Comparison of ENCODE assay signal across 16 mouse cellular contexts in genomic region chr1:70529771-70530170, GRCm38 (mm10).
DNase-seq lines count a peak whose midpoint lies in the region; ATAC-seq and TF ChIP-seq lines count a peak whose summit lies in the region.
"Had no signal": no experiment of that assay in that cellular context is flagged by ENCODE, and none has a peak within 500 bp of the region (broad histone marks: within the 10 kb centered on the region; RNA-seq: fewer than 3 reads in every experiment).

No protein-coding gene starts in this region.

- no peaks in the 10 kb centered on the region for H3K9me3 ChIP-seq in heart, embryonic 12.5 days (replicated peaks)
- no peaks in the 10 kb centered on the region for H3K9me3 ChIP-seq in heart, embryonic 13.5 days
- H3K9me3 ChIP-seq in forebrain, embryonic 13.5 days (replicated peaks), result no peaks in the 10 kb centered on the region
- H3K9me3 ChIP-seq: limb, embryonic 15.5 days; neural tube, embryonic 12.5 days had no signal

- no peak overlapping the region for H3K4me3 ChIP-seq in heart, adult 2 months
- no peak overlapping the region for H3K4me3 ChIP-seq in heart, embryonic 12.5 days
- H3K4me3 ChIP-seq in heart, embryonic 13.5 days, result no peak overlapping the region
- no peak overlapping the region for H3K4me3 ChIP-seq in forebrain, embryonic 13.5 days
- H3K4me3 ChIP-seq: limb, embryonic 15.5 days; neural tube, embryonic 12.5 days had no signal

- H3K27me3 ChIP-seq in heart, adult 2 months (ENCODE audit: control insufficient read depth, insufficient read depth, low read length), result no peaks in the 10 kb centered on the region
- H3K27me3 ChIP-seq in heart, embryonic 12.5 days (replicated peaks), result no peaks in the 10 kb centered on the region
- no peaks in the 10 kb centered on the region for H3K27me3 ChIP-seq in heart, embryonic 13.5 days (replicated peaks)
- no peaks in the 10 kb centered on the region for H3K27me3 ChIP-seq in forebrain, embryonic 13.5 days
- H3K27me3 ChIP-seq: limb, embryonic 15.5 days; neural tube, embryonic 12.5 days had no signal

- no peak overlapping the region for H3K4me2 ChIP-seq in heart, embryonic 12.5 days
- no peak overlapping the region for H3K4me2 ChIP-seq in heart, embryonic 13.5 days
- no peak overlapping the region for H3K4me2 ChIP-seq in forebrain, embryonic 13.5 days
- H3K4me2 ChIP-seq: limb, embryonic 15.5 days; neural tube, embryonic 12.5 days had no signal

- intact Hi-C loops in heart, adult 2 months (cut with DNase I), result no loop called here
- intact Hi-C loops in left cerebral cortex, postnatal 14 days (cut with DNase I), result no loop called here

- no peak for TF ChIP-seq POLR2A in heart, adult 2 months (IDR thresholded peaks at IDR 0.05; ENCODE audit: insufficient read depth, low read depth, low read length)

- TF ChIP-seq CTCF in heart, adult 2 months (IDR thresholded peaks at IDR 0.05), result peak; percentile 15; the same call in 1 of the 2 replicates

- no peak for TF ChIP-seq EP300 in heart, adult 2 months (IDR thresholded peaks at IDR 0.05; ENCODE audit: insufficient read depth, low read depth, low read length)

- H3K4me1 ChIP-seq in heart, adult 2 months (ENCODE audit: control insufficient read depth, insufficient read depth, low read length), result no peaks in the 10 kb centered on the region
- 0 out of 2 replicates have a peak, but pooled peaks cover 3% of the 10 kb centered on the region for H3K4me1 ChIP-seq in heart, embryonic 12.5 days (replicated peaks)
- H3K4me1 ChIP-seq in heart, embryonic 13.5 days, result peaks cover 13% of the 10 kb centered on the region
- H3K4me1 ChIP-seq in forebrain, embryonic 13.5 days, result peaks cover 10% of the 10 kb centered on the region; the same call in 1 of the 2 replicates
- H3K4me1 ChIP-seq: limb, embryonic 15.5 days; neural tube, embryonic 12.5 days had no signal

- 52% methylated on average over 2 of the region's 2 CpGs for WGBS in heart, adult 2 months
- 56% methylated on average over 2 of the region's 2 CpGs for WGBS in heart, embryonic 12.5 days
- WGBS in heart, embryonic 13.5 days, result 50% methylated on average over 2 of the region's 2 CpGs
- 93% methylated on average over 2 of the region's 2 CpGs for WGBS in forebrain, embryonic 13.5 days

- no peak overlapping the region for H3K9ac ChIP-seq in heart, adult 2 months (ENCODE audit: low read depth, low read length)
- no peak overlapping the region for H3K9ac ChIP-seq in heart, embryonic 12.5 days
- no peak overlapping the region for H3K9ac ChIP-seq in heart, embryonic 13.5 days
- no peak overlapping the region for H3K9ac ChIP-seq in forebrain, embryonic 13.5 days
- H3K9ac ChIP-seq: limb, embryonic 15.5 days; liver, postnatal 0 days; neural tube, embryonic 12.5 days had no signal

- DNase-seq in cerebellum, postnatal 14 days, result peak; percentile 37 to 43
- DNase-seq in cerebellum, adult 9-11 months, result no peak
- DNase-seq in heart, adult 2 months, result peak; percentile 26 to 36
- peak; percentile 3 to 6 for DNase-seq in left cerebral cortex, postnatal 14 days (ENCODE audit: low spot score in 2 of 2)
- DNase-seq: kidney, adult 11 months; kidney, postnatal 10 days; liver, postnatal 0 days; lung, postnatal 14 days; thymus, adult 18-20 months had no signal

- no peaks in the 10 kb centered on the region for H3K79me2 ChIP-seq in heart, adult 2 months (replicated peaks; ENCODE audit: control insufficient read depth, insufficient read depth, low read length)

- ATAC-seq in heart, embryonic 12.5 days (ENCODE audit: insufficient number of reproducible peaks, low FRiP score), result no peak
- ATAC-seq in heart, embryonic 13.5 days (ENCODE audit: extremely low read depth, insufficient number of reproducible peaks, low FRiP score, low TSS enrichment), result no peak
- no peak for ATAC-seq in forebrain, embryonic 13.5 days
- no peak for ATAC-seq in monocyte, adult 5-6 weeks (replicated peaks; ENCODE audit: insufficient number of reproducible peaks, low FRiP score, low TSS enrichment, poor library complexity, severe bottlenecking)
- ATAC-seq: hindbrain, postnatal 0 days; liver, postnatal 0 days had no signal

- no peak overlapping the region for H3K27ac ChIP-seq in heart, adult 2 months
- H3K27ac ChIP-seq in heart, embryonic 12.5 days (ENCODE audit: poor library complexity, severe bottlenecking), result no peak overlapping the region; the same call in 1 of the 2 replicates
- H3K27ac ChIP-seq in heart, embryonic 13.5 days (replicated peaks), result peak overlapping the region; percentile 36
- H3K27ac ChIP-seq in forebrain, embryonic 13.5 days, result no peak overlapping the region
- H3K27ac ChIP-seq: hindbrain, postnatal 0 days; limb, embryonic 15.5 days; neural tube, embryonic 12.5 days had no signal

- H3K36me3 ChIP-seq in heart, adult 2 months (ENCODE audit: control insufficient read depth, insufficient read depth, low read length), result no peaks in the 10 kb centered on the region
- H3K36me3 ChIP-seq in heart, embryonic 12.5 days, result no peaks in the 10 kb centered on the region
- no peaks in the 10 kb centered on the region for H3K36me3 ChIP-seq in heart, embryonic 13.5 days
- H3K36me3 ChIP-seq in forebrain, embryonic 13.5 days (ENCODE audit: poor library complexity, severe bottlenecking), result no peaks in the 10 kb centered on the region
- H3K36me3 ChIP-seq: limb, embryonic 15.5 days; neural tube, embryonic 12.5 days had no signal
